Mouse (Mus musculus) yolk sac, embryonic 10.5 days (tissue): ENCODE results near the gene Tln1.
A peak's percentile ranks its signal among the peaks of the same experiment; 100 is the strongest.

ENCODE experiments used
- DNase-seq: peaks from one replicate; pipeline ENCODE4 v3.0.0-alpha.2; 2017; ENCODE audit warnings: low spot score

Tln1 gene

DNA sequence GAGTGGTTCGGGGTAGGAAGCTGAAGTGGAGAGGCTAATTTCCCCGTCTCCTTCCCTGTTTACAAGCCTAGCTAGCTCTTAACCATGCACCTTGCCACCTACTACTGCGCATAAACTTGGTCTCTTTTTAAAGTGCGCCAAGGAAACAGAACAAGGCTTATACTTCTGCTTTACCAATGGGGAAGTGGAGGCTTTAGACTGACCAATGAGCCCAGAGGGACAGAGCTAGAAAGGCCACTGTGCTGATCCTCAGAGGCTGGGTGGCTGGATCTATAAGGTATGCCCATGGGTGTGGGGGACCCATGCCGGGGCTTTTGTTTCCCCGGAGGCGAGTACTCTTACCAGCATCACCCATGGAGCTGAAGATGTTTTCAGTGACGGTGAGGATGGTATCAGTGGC, 15.3 kb downstream of the Tln1 start:
- no peak for DNase-seq

DNA sequence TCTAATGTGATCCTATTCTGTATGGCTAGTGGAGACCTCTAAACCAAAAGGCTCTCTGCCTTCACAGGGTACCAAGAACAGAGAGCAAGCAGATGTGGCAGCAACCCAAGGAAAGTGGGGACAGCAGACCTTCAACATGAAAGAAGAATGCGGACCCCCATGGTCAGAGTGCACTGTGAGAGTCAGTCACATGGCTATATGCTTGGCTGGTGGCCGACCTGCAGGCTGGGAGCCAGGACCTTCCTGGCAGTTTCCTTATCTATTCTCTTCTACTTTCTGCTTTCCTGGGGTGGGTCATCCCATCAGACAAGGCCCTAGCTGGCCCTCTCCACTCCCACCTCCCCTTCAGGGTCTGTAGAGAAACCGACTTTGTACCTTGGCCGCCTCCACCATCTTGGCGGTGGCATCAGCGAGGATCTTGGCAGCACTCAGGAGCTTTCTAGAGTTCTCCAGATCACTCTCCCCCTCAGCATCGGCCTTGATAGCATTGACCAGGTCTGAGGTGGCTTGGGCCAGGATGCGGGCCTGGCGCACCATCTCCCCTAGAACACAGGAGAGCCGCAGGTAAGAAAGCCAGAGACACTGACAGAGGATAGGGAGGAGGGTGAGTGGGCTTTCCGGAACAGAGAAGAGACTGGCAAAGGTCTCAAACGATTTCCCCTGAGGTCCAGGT, 16.0 kb downstream of the Tln1 start:
- no peak for DNase-seq

- DNase-seq = no peak
Measured at GRCm38 (mm10) chr4:43542044-43542443, 20.4 kb downstream of the Tln1 start.

DNA sequence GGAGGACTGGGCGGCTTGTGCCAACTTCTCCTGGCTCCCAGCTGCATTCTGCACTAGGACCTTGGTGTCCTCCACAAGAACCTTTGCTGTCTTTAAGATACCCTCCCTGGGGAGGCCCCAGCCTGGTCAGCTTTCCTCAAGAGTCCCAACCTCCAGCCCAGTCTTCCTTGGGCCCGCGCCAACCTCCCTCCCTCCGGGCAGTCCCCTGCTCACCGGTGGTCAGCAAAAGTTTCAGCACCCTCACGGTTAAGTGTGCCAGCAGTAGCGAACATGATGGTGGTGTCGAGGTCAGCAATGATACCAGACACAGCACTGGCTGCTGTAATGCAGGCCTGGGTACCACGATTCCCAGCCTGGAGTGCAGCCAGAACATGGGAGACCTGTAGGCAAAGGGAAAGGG, 26.5 kb downstream of the Tln1 start:
- no peak for DNase-seq

DNA sequence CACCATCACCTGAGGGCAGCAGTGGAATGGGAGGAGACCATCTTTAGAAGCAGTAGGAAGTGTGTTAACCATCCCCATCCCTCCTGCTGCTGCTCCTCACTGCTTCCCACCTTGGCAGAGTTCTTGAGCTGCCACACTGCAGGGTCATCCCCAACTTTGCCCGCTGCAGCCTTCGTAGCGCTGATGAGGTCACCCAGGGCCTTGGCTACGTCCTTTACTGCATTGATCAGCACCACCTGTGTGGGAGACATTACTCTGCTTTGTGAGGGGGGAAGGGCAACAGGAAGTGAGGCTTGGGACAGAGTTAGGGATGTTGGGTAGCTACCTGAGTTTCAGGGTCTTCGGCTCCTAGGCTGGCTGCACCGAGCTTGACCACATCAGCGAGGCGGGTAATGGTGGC, 26.9 kb downstream of the Tln1 start:
- no peak for DNase-seq

DNA sequence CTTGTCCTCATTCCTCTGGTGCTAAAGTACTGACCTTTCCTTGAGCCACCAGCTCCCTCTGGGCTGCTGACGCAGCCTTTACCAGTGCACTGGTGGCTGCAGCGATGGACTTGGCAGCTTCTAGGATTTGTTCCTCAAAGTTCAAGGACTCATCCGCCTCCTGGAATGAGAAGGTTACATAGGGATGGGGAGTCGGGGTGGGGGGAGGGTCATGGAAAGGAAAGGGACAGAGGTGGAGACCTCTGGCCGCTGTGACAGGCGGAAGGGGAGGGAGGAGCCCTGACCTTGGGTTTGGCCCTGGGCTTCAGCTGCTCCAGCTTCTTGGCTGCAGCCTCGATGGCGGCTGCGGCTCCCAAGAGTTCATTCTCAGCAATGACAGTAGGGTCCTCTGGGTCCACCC, 29.2 kb downstream of the Tln1 start:
- no peak for DNase-seq

DNA sequence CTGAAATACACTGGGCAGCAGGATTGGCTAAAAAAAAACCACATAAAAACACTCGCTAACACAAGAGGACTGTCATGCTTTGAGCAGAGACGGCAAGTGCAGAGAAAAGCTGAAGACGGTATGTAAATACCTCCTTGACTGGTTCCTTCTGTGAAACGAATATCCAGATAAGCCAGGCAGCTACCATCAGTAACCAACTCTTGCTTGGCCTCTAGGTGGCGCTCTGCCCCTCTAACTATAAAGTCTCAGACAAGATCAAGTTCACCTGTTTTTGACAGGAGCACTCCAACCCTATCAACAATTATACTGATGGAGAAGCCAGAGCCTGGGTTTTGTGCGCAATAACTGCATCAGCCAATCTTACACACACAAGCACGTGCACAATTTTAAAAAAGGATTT, 31.9 kb downstream of the Tln1 start:
- DNase-seq = peak; percentile 56

- no peak for DNase-seq
Measured at GRCm38 (mm10) chr4:43530081-43530501, 32.4 kb downstream of the Tln1 start.

DNA sequence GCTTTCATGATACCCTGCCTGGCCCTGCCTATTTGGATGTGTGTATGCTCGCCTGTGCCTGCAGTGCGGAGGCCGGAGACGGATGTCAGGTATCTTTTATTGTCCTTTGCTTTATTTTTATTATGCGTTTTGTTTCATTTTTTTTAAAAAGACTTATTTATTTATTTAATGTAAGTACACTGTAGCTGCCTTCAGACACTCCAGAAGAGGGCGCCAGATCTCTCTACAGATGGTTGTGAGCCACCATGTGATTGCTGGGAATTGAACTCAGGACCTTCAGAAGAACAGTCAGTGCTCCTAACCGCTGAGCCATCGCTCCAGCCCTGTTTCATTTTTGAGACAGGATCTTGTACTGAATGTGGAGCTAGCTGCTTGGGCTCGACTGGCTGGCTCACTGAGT, 34.0 kb downstream of the Tln1 start:
- no peak for DNase-seq

- no peak for DNase-seq
Measured at GRCm38 (mm10) chr4:43527880-43528279, 34.6 kb downstream of the Tln1 start.

DNA sequence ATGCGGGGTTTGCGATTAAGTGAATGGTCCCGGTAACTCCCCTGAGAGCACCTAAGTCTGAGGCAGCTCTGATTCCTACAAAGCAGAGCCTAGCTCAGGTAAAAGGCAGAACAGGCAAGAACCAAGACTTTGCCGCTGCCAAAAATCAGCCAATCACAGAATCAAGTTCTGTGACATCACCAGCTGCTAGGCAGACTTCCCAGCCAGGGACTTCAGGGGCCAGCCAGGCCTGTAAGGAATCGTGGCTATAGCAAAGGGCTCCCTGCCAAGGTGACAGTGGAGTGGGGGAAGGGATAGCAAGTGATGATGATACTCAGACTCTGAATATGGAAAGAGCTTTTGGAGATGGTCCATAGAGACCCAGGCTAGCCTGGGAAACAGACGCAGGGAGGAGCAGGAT, 42.5 kb downstream of the Tln1 start:
- DNase-seq = peak; percentile 85

DNA sequence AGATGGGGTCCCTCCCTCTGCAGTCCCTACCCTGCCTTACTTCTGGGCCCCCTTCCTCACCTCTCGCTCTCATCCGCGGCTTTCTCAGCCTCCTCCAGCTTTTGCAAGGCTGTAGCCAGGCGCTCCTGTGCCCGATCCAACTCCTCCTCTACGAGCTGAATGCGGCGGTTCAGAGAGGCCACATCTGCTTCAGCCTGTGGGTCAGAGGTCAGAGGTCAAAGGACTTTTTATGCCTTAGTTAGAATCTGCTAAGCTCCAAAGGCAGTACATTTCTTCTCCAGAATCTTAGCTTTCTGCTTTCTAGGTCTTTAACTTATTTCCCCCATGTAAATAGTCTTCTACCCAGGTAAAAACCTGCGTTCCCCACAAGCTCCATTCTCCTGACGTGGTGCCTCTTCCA, 42.9 kb downstream of the Tln1 start:
- peak; percentile 23 for DNase-seq

GRCm38 (mm10) chr4:43515764-43516708, 46.5 kb downstream of the Tln1 start:
- peak; percentile 12 for DNase-seq

- no peak for DNase-seq
Measured at GRCm38 (mm10) chr4:43513791-43514190, 48.7 kb downstream of the Tln1 start.

DNA sequence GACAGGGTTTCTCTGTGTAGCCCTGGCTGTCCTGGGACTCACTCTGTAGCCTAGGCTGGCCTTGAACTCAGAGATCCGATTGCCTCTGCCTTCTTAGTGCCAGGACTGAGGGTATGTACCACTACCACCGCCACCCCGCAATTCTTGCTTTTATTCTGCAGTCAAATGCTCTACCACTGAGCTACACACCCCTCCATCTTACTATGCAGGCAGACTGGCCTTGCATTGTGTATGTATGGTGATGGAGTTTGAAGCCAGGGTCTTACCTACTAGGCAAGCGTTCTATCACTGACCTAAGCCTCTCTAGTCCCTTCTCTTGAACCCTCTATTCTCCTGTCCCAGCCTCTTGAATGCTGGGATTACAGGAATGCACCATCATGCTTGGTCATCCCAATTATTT, 49.2 kb downstream of the Tln1 start:
- no peak for DNase-seq

- DNase-seq = no peak
Measured at GRCm38 (mm10) chr4:43512653-43513052, 49.8 kb downstream of the Tln1 start.

DNA sequence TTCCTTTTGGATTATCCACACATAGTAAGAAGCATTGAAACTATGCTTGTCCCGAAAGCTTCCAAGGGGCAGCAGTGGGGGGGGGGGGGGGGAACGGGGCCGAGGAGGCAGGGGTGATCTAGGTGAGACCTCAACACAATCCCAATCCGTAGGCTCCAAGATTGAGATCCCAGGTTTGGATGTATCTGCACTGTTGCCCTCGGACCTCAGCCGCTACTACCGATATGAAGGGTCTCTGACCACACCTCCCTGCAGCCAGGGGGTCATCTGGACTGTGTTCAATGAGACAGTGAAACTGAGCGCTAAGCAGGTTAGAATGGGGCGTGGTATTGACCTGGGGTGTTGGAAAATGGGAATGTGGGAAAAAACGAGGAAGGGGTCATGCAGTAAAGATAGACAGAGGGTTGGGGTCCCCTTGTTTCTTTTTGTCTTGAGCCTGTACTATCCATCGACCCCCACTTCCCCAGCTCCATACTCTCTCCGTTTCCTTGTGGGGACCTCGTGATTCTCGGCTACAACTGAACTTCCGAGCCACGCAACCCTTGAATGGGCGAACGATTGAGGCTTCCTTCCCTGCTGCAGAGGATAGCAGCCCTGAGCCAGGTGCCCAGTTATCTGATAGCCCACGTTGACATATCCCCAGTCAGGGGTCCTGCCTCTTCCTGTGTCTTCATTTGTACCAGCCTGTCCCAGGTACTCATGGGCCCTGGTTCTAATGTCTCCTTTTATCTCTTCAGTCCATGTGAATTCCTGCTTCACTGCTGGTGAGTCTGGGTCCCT, 50.6 kb downstream of the Tln1 start:
- DNase-seq = no peak

GRCm38 (mm10) chr4:43509109-43509508, 53.4 kb downstream of the Tln1 start:
- DNase-seq = no peak

DNA sequence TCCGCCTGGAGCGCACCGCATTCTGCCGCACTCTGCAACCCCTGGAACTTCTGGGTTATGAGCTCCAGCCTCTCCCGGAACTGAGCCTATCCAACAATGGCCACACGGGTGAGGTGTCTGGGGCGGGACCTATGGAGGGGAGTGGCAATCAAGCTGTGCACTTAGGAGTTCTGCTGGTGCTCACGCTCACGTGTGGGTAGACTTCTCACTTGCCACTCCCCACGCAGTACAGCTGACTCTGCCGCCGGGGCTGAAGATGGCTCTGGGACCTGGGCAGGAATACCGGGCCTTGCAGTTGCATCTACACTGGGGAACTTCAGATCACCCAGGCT, 53.9 kb downstream of the Tln1 start:
- DNase-seq = peak; percentile 36

GRCm38 (mm10) chr4:43507938-43508665, 54.4 kb downstream of the Tln1 start:
- no peak for DNase-seq

GRCm38 (mm10) chr4:43506536-43507185, 55.8 kb downstream of the Tln1 start, which contains the start of gene Car9:
TSS of gene Car9 (plus strand) at chr4:43506966.
- DNase-seq = no peak
